Mouse (Mus musculus) heart, adult 9 months (tissue): ENCODE measurements around the gene AC109138.7.

Source experiments
- DNase-seq, 2 experiments: peaks; one replicate each; pipeline ENCODE4 v3.0.0; 2022; ENCODE audit warnings: low spot score in 2 of 2

AC109138.7 gene

DNA sequence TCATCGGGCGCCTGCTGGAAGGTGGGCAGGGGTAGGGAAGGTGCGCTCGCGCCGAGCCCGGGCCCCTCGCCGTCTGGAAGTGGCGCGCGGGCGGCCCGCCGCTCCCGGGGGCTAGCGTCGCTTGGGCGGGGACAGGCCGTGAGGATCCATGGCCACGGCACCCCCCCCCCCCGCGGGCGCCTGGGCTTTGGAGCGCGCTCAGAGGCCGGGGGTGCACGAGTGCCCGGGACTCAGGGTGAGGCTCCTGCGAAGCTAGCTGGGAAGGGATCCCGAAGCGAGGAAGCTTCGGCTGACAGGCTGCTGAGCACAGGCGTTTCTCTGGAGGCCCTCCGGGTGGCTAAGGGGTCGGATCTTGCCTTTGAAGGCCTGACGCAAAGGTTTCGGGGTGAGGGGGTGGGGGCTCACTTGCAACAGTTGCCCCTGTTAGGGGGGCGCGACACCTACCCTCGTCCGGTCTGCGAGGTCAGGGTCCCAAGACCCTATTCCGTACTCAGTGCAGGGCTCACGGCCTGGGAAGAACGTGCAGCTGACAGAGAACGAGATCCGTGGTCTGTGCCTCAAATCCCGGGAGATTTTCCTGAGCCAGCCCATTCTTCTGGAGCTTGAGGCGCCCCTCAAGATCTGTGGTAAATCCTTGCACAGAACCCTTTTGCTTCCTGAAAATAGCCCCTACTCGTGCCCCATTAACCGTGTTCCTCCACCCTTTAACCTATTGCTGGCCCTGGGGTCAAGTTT is 21.7 kb upstream of the AC109138.7 start:
- DNase-seq = no peak

- no peak for DNase-seq
These were observed 21.0 kb upstream of the AC109138.7 start for GRCm38 (mm10) chr19:4193129-4193528.

GRCm38 (mm10) chr19:4194021-4194724 is 20.0 kb upstream of the AC109138.7 start:
- no peak for DNase-seq

- DNase-seq = no peak
These were observed 19.1 kb upstream of the AC109138.7 start for GRCm38 (mm10) chr19:4194776-4195650.

DNA sequence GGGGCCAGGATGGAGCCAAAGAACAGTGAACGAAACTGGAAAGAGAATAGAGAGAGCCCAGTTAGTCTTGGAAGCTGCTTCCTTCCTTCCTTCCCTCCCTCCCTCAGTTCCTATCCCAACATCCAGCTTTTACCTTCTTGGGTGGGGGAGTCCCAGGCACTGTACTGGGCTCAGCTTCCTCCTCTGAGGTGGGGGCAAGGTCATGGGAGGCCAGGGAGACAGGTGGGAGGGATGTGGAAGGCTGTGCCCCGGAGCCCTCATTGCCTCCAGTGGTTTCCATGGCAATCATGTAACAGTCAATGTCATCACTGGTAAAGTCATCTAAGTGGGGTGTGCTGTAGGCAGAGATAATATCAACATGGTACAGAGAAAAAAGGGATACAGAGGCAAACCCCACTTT is 18.1 kb upstream of the AC109138.7 start:
- DNase-seq = no peak

- peak in 1 of 2 experiments; percentile 48 for DNase-seq
These were observed 17.6 kb upstream of the AC109138.7 start for GRCm38 (mm10) chr19:4196548-4196947.

DNA sequence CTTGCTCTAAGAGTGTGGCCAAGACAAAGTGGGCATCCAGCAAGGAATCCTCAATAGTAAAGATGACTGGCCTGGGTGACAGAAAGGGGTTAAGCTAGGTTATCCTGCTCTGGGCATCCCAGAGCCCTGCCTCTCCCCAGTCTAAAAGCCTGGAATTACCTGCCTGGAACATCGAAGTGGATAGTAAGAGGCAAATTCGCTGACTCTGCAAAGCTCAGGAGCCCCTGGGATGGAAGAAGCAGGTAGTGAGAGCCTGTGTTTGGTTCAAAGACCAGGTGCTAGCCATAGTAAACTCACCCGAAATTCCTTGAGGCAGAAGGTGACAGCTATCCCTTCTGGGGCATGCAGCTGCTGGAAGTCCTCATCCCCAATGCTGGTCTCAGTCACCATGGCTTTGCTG is 17.0 kb upstream of the AC109138.7 start:
- DNase-seq = no peak

DNA sequence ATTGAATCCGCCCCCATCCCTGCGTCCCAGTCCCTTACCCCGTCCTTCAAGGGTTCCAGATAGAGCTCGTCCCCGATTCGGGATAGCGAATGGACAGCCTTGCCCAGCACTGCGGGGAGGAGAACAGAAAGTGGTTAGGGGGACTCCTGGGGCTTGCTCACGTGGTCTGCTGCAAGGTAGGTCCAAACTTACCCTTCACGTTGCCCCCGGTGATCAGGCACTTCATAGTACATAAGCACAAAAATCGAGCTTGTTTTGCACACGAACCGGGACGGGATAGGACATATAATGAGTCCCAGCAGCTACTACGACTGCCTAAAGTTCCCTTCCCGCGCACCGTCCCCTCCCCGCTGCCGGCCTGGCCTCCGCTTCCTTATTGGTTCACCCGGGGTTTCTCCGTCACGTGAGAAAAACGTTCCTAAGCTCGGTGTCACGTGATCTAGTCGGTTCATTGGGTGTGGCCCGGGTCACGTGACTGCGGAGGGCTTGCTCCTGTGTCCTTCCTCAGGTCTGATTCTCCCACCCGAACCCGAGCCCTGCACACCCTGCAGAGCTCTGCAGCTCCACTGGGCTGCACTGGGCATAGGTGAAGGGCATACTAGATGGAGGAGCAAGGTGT is 12.8 kb upstream of the AC109138.7 start, which contains the start of gene Rad9a:
Rad9a (minus strand) TSS at position 372 of the 619 bp plus-strand sequence.
- DNase-seq = peak; percentile 97 to 98

DNA sequence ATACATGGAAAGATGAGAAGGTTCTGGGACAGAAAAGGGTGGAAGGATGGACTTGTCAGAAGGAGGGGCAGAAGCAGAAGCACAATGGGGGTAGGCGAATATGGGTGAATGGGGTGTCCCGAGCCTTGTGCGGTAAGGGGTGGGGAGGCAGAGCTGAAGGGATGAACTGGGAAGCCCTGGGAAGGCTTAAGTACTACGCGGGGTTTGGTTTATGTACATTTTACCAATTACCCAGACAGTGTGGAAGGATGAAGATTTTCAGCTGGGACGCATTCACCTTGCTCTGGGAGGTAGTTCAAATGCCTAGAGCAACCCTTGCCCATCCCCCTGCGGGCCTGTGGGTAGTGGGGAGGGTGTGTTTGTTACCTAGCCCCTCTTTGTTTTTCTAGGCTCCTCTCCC is 12.0 kb upstream of the AC109138.7 start:
- DNase-seq = no peak

DNA sequence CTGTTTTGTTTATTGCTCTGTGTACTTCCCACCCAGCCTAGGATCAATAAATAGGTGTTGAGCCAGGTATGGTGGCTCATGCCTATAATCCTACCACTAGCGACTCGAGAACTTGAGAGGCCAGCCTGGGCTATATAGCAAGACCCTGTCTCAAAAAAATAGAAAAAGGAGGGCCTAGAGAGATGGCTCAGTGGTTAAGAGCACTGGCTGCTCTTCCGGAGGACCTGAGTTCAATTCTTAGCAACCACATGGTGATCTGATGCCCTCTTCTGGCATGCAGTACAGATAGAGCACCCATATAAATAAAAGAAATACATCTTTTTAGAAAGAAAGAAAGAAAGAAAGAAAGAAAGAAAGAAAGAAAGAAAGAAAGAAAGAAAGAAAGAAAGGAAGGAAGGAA is 11.0 kb upstream of the AC109138.7 start:
- DNase-seq = no peak

GRCm38 (mm10) chr19:4203604-4204326 is 10.4 kb upstream of the AC109138.7 start:
- DNase-seq = no peak

GRCm38 (mm10) chr19:4204889-4205288 is 9.3 kb upstream of the AC109138.7 start:
- no peak for DNase-seq

GRCm38 (mm10) chr19:4206971-4207370 is 7.2 kb upstream of the AC109138.7 start:
- peak; percentile 72 to 78 for DNase-seq

GRCm38 (mm10) chr19:4208563-4208962 is 5.6 kb upstream of the AC109138.7 start:
- no peak for DNase-seq

DNA sequence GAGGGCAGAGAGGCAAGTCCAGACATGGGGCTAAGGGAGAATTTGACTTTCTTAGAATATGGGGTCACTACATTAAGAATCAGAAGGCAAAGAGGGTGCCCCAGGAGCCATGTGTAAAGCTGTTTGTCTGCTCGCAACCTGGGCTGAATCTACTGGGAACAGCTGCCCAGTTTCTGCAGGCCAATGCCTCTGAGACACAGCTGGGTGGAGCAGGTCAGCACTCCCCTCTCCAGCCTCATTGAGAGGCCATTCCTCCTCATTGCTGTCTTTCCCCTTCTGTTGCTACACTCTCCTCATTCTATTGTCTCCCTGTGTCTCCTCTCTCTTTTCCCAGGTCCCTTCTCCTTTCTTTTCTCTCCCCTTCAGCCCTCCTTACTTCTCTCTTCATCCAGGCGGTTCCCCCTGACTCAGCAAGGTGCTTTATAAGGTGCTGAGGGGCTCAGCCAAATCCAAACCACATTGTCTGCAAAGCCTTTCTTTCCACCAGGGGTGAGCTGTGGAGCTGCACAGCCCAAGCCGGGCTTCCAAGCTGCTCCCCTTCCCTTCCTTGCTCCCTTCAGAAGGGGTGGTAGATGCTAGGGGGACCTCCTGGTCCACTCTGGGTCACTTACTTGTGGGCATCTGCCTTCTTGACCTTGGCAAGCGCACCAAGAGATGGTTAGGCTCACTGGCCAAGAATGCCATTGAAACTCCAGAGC is 2.1 kb upstream of the AC109138.7 start:
- DNase-seq = no peak

DNA sequence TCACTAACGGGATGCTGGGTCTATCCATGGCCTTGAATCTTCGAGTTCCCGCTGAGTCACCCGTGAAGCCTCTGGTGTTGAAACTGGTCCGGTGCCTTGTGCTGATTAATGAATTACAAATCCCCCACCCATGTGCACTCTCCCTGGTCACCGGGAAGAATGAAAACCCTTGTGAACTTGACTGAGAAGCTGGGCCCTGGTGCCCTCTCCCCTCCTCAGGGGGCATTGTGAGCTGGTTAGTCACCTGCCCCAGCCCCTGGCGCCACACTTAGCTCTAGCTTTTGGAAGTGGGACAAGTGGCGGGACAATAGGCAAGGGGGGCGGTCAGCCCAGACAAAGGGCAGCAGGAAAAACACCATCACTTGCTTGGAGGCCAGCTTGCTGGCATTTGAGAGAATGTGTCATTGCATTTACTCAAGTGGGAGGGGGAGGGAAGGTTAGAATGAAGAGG is 608 bp upstream of the AC109138.7 start:
- no peak for DNase-seq

- DNase-seq = no peak
These were observed 754 bp downstream of the AC109138.7 start for GRCm38 (mm10) chr19:4214771-4215450.

DNA sequence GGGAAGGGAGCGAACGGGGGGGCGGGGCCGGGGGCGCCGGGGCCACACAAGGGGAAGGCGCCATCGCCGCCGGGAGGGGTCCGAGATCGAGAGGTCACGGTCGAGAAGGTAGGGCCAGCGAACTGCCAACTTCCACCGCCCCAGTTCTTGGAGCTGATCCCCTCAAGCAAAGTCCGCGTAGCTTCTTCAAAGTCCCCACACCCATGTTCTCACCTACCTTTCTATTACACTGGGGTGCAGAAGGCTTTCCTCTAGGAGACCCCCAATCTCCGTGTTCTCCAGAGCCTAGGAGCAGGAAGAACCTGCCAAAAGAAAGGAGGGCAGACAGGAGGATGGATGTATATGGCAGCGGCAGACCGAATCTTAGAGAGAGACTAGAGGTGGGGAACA is 1.3 kb downstream of the AC109138.7 start:
- DNase-seq = no peak

- DNase-seq = no peak
These were observed 2.0 kb downstream of the AC109138.7 start for GRCm38 (mm10) chr19:4216041-4216685.
